Mouse (Mus musculus): ENCODE measurements around the gene Lnx2. TPM values are rescaled to one million over a fixed set of nuclear protein-coding genes. Genes with fewer than 3 reads are reported as not detected.

Lnx2 gene
- polyA plus RNA-seq (2014; fragmentation: Nextera tagmentation; extraction: Ambion mirVana) = 10.8 and 14.4 TPM in 2 replicates

GRCm38 (mm10) chr5:147076026-147076798 lies at the start of gene Lnx2:
Gene Lnx2 (minus strand): TSS chr5:147076586.
- peak within 1 kb of the TSS; percentile 86 for H3K27ac ChIP-seq (ENCODE audit: low read depth, low read length)
- peaks cover 11% of the 10 kb centered on the region; the same call in 1 of the 2 replicates for H3K36me3 ChIP-seq (ENCODE audit: control insufficient read depth, insufficient read depth, low read length)
- peak; percentile 98 for ATAC-seq (ENCODE audit: low FRiP score, low TSS enrichment)
- no peaks in the 10 kb centered on the region for H3K9me3 ChIP-seq (ENCODE audit: control insufficient read depth, low read length)
- H3K4me2 ChIP-seq (replicated peaks; ENCODE audit: low read depth, low read length) = peak within 1 kb of the TSS; percentile 95
- H3K9ac ChIP-seq (ENCODE audit: low read depth, low read length) = peak within 1 kb of the TSS; percentile 86
- H3K27me3 ChIP-seq (ENCODE audit: control insufficient read depth, insufficient read depth, low read length) = no peaks in the 10 kb centered on the region
- under 1% methylated on average over 63 of the region's 65 CpGs for WGBS
- H3K4me3 ChIP-seq (ENCODE audit: low read length) = peak within 1 kb of the TSS; percentile 86
- H3K4me1 ChIP-seq (ENCODE audit: control insufficient read depth, insufficient read depth, low read length) = peaks cover 16% of the 10 kb centered on the region

DNA sequence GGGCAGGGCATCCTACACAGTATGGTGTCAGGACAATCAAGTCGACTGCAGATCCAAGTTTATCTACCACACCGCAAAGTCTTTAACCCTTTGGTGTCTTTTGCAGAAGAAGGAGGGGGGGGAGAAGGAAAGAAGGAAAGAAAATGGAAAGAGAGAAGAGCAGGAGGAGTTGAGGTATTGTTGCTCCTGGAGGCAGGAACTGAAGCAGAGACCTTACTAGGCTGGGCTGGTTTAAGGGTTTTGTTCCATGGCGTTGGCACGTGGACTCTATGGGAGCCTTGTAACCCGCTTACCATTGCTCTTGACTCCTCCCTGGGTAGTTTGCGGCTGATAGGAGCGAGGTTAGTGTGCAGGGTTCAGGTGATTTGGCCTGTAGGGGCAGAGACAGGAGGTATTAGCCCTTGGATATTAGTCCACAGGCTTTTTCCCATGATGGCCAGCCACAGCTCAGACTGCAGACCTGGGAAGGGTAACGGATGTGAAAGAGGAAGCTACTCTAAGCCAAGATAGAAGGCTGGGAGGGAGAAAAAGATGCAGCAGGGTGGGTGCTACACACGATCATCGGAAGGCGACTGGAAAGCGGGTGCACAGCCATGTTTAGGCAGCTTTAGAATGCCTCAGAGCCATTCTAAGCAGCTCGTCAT lies 49.3 kb upstream of the Lnx2 start:
- no peak overlapping the region for H3K4me2 ChIP-seq (replicated peaks; ENCODE audit: low read depth, low read length)
- H3K9ac ChIP-seq (ENCODE audit: low read depth, low read length) = no peak overlapping the region
- 88% methylated on average over 13 of the region's 13 CpGs for WGBS
- ATAC-seq (ENCODE audit: low FRiP score, low TSS enrichment) = no peak
- peaks cover 5% of the 10 kb centered on the region; the same call in 1 of the 2 replicates for H3K4me1 ChIP-seq (ENCODE audit: control insufficient read depth, insufficient read depth, low read length)
- H3K9me3 ChIP-seq (ENCODE audit: control insufficient read depth, low read length) = no peaks in the 10 kb centered on the region
- H3K27me3 ChIP-seq (ENCODE audit: control insufficient read depth, insufficient read depth, low read length) = no peaks in the 10 kb centered on the region
- H3K36me3 ChIP-seq (ENCODE audit: control insufficient read depth, insufficient read depth, low read length) = no peaks in the 10 kb centered on the region
- H3K27ac ChIP-seq (ENCODE audit: low read depth, low read length) = no peak overlapping the region
- no peak overlapping the region for H3K4me3 ChIP-seq (ENCODE audit: low read length)

- H3K9ac ChIP-seq (ENCODE audit: low read depth, low read length) = no peak overlapping the region
- no peak overlapping the region for H3K27ac ChIP-seq (ENCODE audit: low read depth, low read length)
- no peak overlapping the region for H3K4me2 ChIP-seq (replicated peaks; ENCODE audit: low read depth, low read length)
- H3K27me3 ChIP-seq (ENCODE audit: control insufficient read depth, insufficient read depth, low read length) = no peaks in the 10 kb centered on the region
- no peaks in the 10 kb centered on the region for H3K9me3 ChIP-seq (ENCODE audit: control insufficient read depth, low read length)
- no peak for ATAC-seq (ENCODE audit: low FRiP score, low TSS enrichment)
- H3K36me3 ChIP-seq (ENCODE audit: control insufficient read depth, insufficient read depth, low read length) = no peaks in the 10 kb centered on the region
- no peak overlapping the region for H3K4me3 ChIP-seq (ENCODE audit: low read length)
- H3K4me1 ChIP-seq (ENCODE audit: control insufficient read depth, insufficient read depth, low read length) = peaks cover 5% of the 10 kb centered on the region; the same call in 1 of the 2 replicates
- WGBS = 45% methylated on average over 9 of the region's 9 CpGs
These were observed 48.4 kb upstream of the Lnx2 start for GRCm38 (mm10) chr5:147124794-147125193.

DNA sequence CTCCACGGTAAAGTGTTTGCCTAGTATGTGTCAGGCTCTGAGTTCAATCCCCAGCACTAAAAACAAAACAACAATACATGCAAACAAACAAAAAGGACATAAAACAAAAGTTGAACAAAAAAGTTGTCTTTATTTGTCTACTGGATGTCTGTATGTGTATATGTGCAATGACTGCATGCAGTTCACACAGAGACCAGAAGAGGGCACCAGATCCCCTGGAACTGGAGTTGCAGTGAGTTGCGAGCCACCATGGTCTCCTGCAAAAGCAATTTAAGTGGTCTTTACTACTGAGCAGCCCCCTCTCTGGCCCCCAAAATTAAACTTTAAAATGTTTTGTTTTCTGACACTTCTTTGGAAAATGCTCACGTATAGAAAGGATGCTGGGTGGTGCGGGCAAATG lies 44.8 kb upstream of the Lnx2 start:
- ATAC-seq (ENCODE audit: low FRiP score, low TSS enrichment) = no peak
- no peak overlapping the region for H3K4me3 ChIP-seq (ENCODE audit: low read length)
- no peaks in the 10 kb centered on the region for H3K36me3 ChIP-seq (ENCODE audit: control insufficient read depth, insufficient read depth, low read length)
- no peak overlapping the region for H3K27ac ChIP-seq (ENCODE audit: low read depth, low read length)
- no peaks in the 10 kb centered on the region for H3K9me3 ChIP-seq (ENCODE audit: control insufficient read depth, low read length)
- peaks cover 5% of the 10 kb centered on the region; the same call in 1 of the 2 replicates for H3K4me1 ChIP-seq (ENCODE audit: control insufficient read depth, insufficient read depth, low read length)
- H3K4me2 ChIP-seq (replicated peaks; ENCODE audit: low read depth, low read length) = no peak overlapping the region
- no peaks in the 10 kb centered on the region for H3K27me3 ChIP-seq (ENCODE audit: control insufficient read depth, insufficient read depth, low read length)
- 96% methylated on average over 4 of the region's 4 CpGs for WGBS
- no peak overlapping the region for H3K9ac ChIP-seq (ENCODE audit: low read depth, low read length)

GRCm38 (mm10) chr5:147117027-147117426 lies 40.6 kb upstream of the Lnx2 start:
- H3K27ac ChIP-seq (ENCODE audit: low read depth, low read length) = no peak overlapping the region
- H3K27me3 ChIP-seq (ENCODE audit: control insufficient read depth, insufficient read depth, low read length) = no peaks in the 10 kb centered on the region
- 44% methylated on average over 6 of the region's 6 CpGs for WGBS
- no peak for ATAC-seq (ENCODE audit: low FRiP score, low TSS enrichment)
- H3K4me1 ChIP-seq (ENCODE audit: control insufficient read depth, insufficient read depth, low read length) = no peaks in the 10 kb centered on the region
- no peak overlapping the region; the same call in 1 of the 2 replicates for H3K9ac ChIP-seq (ENCODE audit: low read depth, low read length)
- no peak overlapping the region for H3K4me2 ChIP-seq (replicated peaks; ENCODE audit: low read depth, low read length)
- peaks cover 5% of the 10 kb centered on the region; the same call in 1 of the 2 replicates for H3K9me3 ChIP-seq (ENCODE audit: control insufficient read depth, low read length)
- H3K36me3 ChIP-seq (ENCODE audit: control insufficient read depth, insufficient read depth, low read length) = peaks cover 2% of the 10 kb centered on the region; the same call in 1 of the 2 replicates
- no peak overlapping the region for H3K4me3 ChIP-seq (ENCODE audit: low read length)

- Histone ChIP-seq H3K4me1 (ENCODE audit: control insufficient read depth, insufficient read depth, low read length) (no peaks in the 10 kb centered on the region), H3K27ac (ENCODE audit: low read depth, low read length) (no peak overlapping the region), H3K9ac (ENCODE audit: low read depth, low read length) (no peak overlapping the region), H3K36me3 (ENCODE audit: control insufficient read depth, insufficient read depth, low read length) (peaks cover 10% of the 10 kb centered on the region; the same call in 1 of the 2 replicates), H3K9me3 (ENCODE audit: control insufficient read depth, low read length) (peaks cover 5% of the 10 kb centered on the region; the same call in 1 of the 2 replicates), H3K4me3 (ENCODE audit: low read length) (no peak overlapping the region), H3K4me2 (replicated peaks; ENCODE audit: low read depth, low read length) (no peak overlapping the region), H3K27me3 (ENCODE audit: control insufficient read depth, insufficient read depth, low read length) (no peaks in the 10 kb centered on the region)
- 91% methylated on average over 4 of the region's 4 CpGs for WGBS
- no peak for ATAC-seq (ENCODE audit: low FRiP score, low TSS enrichment)
These were observed 39.2 kb upstream of the Lnx2 start for GRCm38 (mm10) chr5:147115631-147116030.

DNA sequence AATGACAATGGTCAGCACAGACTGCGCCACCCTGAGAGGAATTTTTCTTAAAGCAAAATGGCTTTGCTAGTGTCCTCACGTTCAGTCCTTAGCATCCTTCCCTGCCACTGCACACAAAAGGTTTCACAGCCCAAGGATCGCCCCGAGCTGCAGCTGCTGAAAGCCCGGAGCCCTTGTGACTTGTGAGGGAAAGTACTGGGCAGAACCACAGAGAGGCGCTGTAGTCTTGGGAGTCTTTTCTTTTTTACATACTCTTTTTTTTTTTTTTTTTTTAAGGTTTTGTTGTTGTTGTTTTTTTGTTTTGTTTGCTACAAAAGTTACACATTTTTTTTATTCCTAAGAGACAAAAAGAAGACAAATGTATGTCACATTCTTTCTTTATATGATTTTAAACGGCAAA lies 38.4 kb upstream of the Lnx2 start:
- no peak overlapping the region for H3K4me2 ChIP-seq (replicated peaks; ENCODE audit: low read depth, low read length)
- no peak for ATAC-seq (ENCODE audit: low FRiP score, low TSS enrichment)
- 82% methylated on average over 7 of the region's 7 CpGs for WGBS
- no peaks in the 10 kb centered on the region; the same call in 1 of the 2 replicates for H3K4me1 ChIP-seq (ENCODE audit: control insufficient read depth, insufficient read depth, low read length)
- no peak overlapping the region for H3K27ac ChIP-seq (ENCODE audit: low read depth, low read length)
- no peak overlapping the region for H3K9ac ChIP-seq (ENCODE audit: low read depth, low read length)
- H3K36me3 ChIP-seq (ENCODE audit: control insufficient read depth, insufficient read depth, low read length) = peaks cover 10% of the 10 kb centered on the region; the same call in 1 of the 2 replicates
- H3K4me3 ChIP-seq (ENCODE audit: low read length) = no peak overlapping the region
- no peaks in the 10 kb centered on the region for H3K27me3 ChIP-seq (ENCODE audit: control insufficient read depth, insufficient read depth, low read length)
- H3K9me3 ChIP-seq (ENCODE audit: control insufficient read depth, low read length) = peaks cover 5% of the 10 kb centered on the region; the same call in 1 of the 2 replicates

DNA sequence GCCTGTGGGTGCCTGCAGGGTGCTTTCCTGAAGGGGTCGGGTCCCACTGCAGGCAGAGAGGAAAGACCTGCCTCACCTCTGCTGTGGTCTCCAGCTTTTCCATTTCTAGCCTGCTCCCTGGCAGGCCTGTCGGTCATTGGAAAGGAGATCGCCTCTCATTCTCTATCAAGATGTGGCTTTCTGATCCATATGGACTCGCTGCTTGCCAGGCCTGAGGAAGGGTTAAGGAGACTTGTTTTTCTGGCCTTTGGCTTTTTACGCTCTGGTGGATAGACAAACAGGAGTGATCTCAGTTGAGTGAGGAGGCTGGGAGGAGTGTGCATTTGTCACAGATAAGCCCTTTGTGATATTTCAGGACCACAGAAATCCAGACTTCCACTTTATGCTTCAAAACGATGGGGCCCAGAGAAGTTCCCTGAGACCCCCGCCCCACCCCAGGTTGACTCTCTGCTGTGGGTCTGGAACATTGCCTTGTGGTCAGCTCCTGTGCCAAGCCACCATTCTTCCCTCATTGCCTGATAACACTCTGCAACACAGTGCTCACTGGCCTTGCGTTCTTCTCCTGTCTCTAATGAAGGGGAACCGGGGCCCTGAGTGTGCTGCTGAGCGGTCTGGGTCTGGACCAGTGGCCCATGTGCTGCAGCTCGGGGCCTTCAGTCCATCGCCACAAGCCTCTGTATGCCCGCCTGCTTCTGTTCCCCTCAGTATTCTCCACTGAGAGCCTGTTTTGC lies 32.6 kb upstream of the Lnx2 start:
- peak; percentile 85; the same call in 1 of the 2 replicates for ATAC-seq (ENCODE audit: low FRiP score, low TSS enrichment)
- no peak overlapping the region for H3K9ac ChIP-seq (ENCODE audit: low read depth, low read length)
- no peak overlapping the region for H3K4me2 ChIP-seq (replicated peaks; ENCODE audit: low read depth, low read length)
- H3K4me1 ChIP-seq (ENCODE audit: control insufficient read depth, insufficient read depth, low read length) = peaks cover 10% of the 10 kb centered on the region
- peaks cover 31% of the 10 kb centered on the region for H3K36me3 ChIP-seq (ENCODE audit: control insufficient read depth, insufficient read depth, low read length)
- H3K27ac ChIP-seq (ENCODE audit: low read depth, low read length) = peak overlapping the region; percentile 4; the same call in 1 of the 2 replicates
- no peak overlapping the region for H3K4me3 ChIP-seq (ENCODE audit: low read length)
- no peaks in the 10 kb centered on the region for H3K27me3 ChIP-seq (ENCODE audit: control insufficient read depth, insufficient read depth, low read length)
- H3K9me3 ChIP-seq (ENCODE audit: control insufficient read depth, low read length) = no peaks in the 10 kb centered on the region; the same call in 1 of the 2 replicates
- 44% methylated on average over 13 of the region's 13 CpGs for WGBS

Measured in kidney, embryonic 14.5 days (tissue).